In genomic region chr17:26953726-26954125, GRCm38 (mm10) we compare ENCODE assay signal across 10 mouse cellular contexts. TPM values are rescaled to one million over a fixed set of nuclear protein-coding genes. Genes with fewer than 3 reads are reported as not detected.
DNase-seq lines count a peak whose midpoint lies in the region; ATAC-seq and TF ChIP-seq lines count a peak whose summit lies in the region.
"Had no signal": no experiment of that assay in that cellular context is flagged by ENCODE, and none has a peak within 500 bp of the region (broad histone marks: within the 10 kb centered on the region; RNA-seq: fewer than 3 reads in every experiment).

No protein-coding gene starts in this region.

- no peak for TF ChIP-seq CTCF in lung, embryonic 14.5 days (IDR thresholded peaks at IDR 0.05; ENCODE audit: low read depth)
- no peak for TF ChIP-seq CTCF in intestine, postnatal 0 days (IDR thresholded peaks at IDR 0.05; ENCODE audit: low read depth)
- no peak for TF ChIP-seq CTCF in olfactory bulb, adult 2 months (IDR thresholded peaks at IDR 0.05; ENCODE audit: insufficient read depth, low read depth, low read length)

- H3K27me3 ChIP-seq in lung, embryonic 14.5 days (ENCODE audit: insufficient read depth, low read length), result no peaks in the 10 kb centered on the region
- H3K27me3 ChIP-seq in forebrain, embryonic 16.5 days (replicated peaks; ENCODE audit: control insufficient read depth, insufficient read depth, low read length), result no peaks in the 10 kb centered on the region
- H3K27me3 ChIP-seq in intestine, postnatal 0 days (replicated peaks; ENCODE audit: control insufficient read depth, insufficient read depth, low read length), result no peaks in the 10 kb centered on the region

- H3K9ac ChIP-seq in lung, embryonic 14.5 days, result peak overlapping the region; percentile 47
- H3K9ac ChIP-seq in forebrain, embryonic 16.5 days (replicated peaks; ENCODE audit: low read depth, low read length), result peak overlapping the region; percentile 22; the same call in 1 of the 2 replicates
- no peak overlapping the region for H3K9ac ChIP-seq in intestine, postnatal 0 days (ENCODE audit: low read depth, low read length)

- DNase-seq in lung, embryonic 14.5 days, result peak; percentile 30
- no peak for DNase-seq in lung, adult 18-20 months
- DNase-seq in frontal cortex, postnatal 25 days (ENCODE audit: low spot score in 2 of 2), result no peak
- DNase-seq in right cerebral cortex, postnatal 25 days, result no peak
- DNase-seq in cerebellum, adult 9-11 months, result no peak
- DNase-seq: cerebellum, adult 11-12 months; lung, postnatal 14 days had no signal

- peak overlapping the region; percentile 42; the same call in 1 of the 2 replicates for H3K27ac ChIP-seq in lung, embryonic 14.5 days (ENCODE audit: low read depth)
- no peak overlapping the region for H3K27ac ChIP-seq in forebrain, embryonic 16.5 days (ENCODE audit: low read length)
- no peak overlapping the region for H3K27ac ChIP-seq in intestine, postnatal 0 days (ENCODE audit: low read depth, low read length)
- peak overlapping the region; percentile 96 for H3K27ac ChIP-seq in olfactory bulb, adult 2 months (ENCODE audit: insufficient read depth, low read depth, low read length)

- 11% methylated on average over 16 of the region's 16 CpGs for WGBS in lung, embryonic 14.5 days
- WGBS in forebrain, embryonic 16.5 days, result 30% methylated on average over 8 of the region's 16 CpGs
- 10% methylated on average over 10 of the region's 16 CpGs for WGBS in intestine, postnatal 0 days
- WGBS in olfactory bulb, adult 2 months, result 21% methylated on average over 13 of the region's 16 CpGs

- peak overlapping the region; percentile 77 for H3K4me2 ChIP-seq in lung, embryonic 14.5 days
- peak overlapping the region; percentile 75 for H3K4me2 ChIP-seq in forebrain, embryonic 16.5 days (ENCODE audit: low read length)
- peak overlapping the region; percentile 52 for H3K4me2 ChIP-seq in intestine, postnatal 0 days (replicated peaks; ENCODE audit: low read depth)

- peak overlapping the region; percentile 14 for H3K4me3 ChIP-seq in lung, embryonic 14.5 days (ENCODE audit: low read depth, low read length)
- no peak overlapping the region for H3K4me3 ChIP-seq in forebrain, embryonic 16.5 days (replicated peaks; ENCODE audit: low read length)
- H3K4me3 ChIP-seq in intestine, postnatal 0 days (ENCODE audit: low read depth, low read length), result 0 out of 2 replicates have a peak overlapping the region, but pooled peaks have one; percentile 9
- peak overlapping the region; percentile 65 for H3K4me3 ChIP-seq in olfactory bulb, adult 2 months (ENCODE audit: insufficient read depth, low read depth, low read length)

- TF ChIP-seq POLR2A in olfactory bulb, adult 2 months (IDR thresholded peaks at IDR 0.05; ENCODE audit: insufficient read depth, low read depth, low read length), result no peak

- peaks cover 32% of the 10 kb centered on the region for H3K4me1 ChIP-seq in lung, embryonic 14.5 days (ENCODE audit: insufficient read depth)
- H3K4me1 ChIP-seq in forebrain, embryonic 16.5 days (replicated peaks; ENCODE audit: control insufficient read depth, insufficient read depth, low read length), result peaks cover 51% of the 10 kb centered on the region
- H3K4me1 ChIP-seq in intestine, postnatal 0 days (replicated peaks; ENCODE audit: control insufficient read depth, insufficient read depth, low read length), result peaks cover 7% of the 10 kb centered on the region; the same call in 1 of the 2 replicates
- H3K4me1 ChIP-seq in olfactory bulb, adult 2 months (ENCODE audit: control insufficient read depth, insufficient read depth, low read length), result peaks cover 61% of the 10 kb centered on the region

- no peak for ATAC-seq in lung, embryonic 14.5 days (ENCODE audit: insufficient read depth)
- no peak for ATAC-seq in forebrain, embryonic 16.5 days
- no peak for ATAC-seq in intestine, postnatal 0 days

- H3K36me3 ChIP-seq in lung, embryonic 14.5 days (ENCODE audit: insufficient read depth), result peaks cover 41% of the 10 kb centered on the region
- H3K36me3 ChIP-seq in forebrain, embryonic 16.5 days (ENCODE audit: control insufficient read depth, insufficient read depth), result peaks cover 22% of the 10 kb centered on the region
- peaks cover 14% of the 10 kb centered on the region; the same call in 1 of the 2 replicates for H3K36me3 ChIP-seq in intestine, postnatal 0 days (ENCODE audit: control insufficient read depth, insufficient read depth)

- no peaks in the 10 kb centered on the region for H3K9me3 ChIP-seq in lung, embryonic 14.5 days (ENCODE audit: low read depth, low read length)
- H3K9me3 ChIP-seq in forebrain, embryonic 16.5 days (ENCODE audit: control insufficient read depth, low read length), result no peaks in the 10 kb centered on the region
- no peaks in the 10 kb centered on the region for H3K9me3 ChIP-seq in intestine, postnatal 0 days (ENCODE audit: control insufficient read depth)

RNA-seq across cellular contexts. Expression of gene Syngap1, which starts 12.7 kb away (rescaled TPM):
- polyA plus RNA-seq in lung, embryonic 14.5 days (2014; fragmentation: Nextera tagmentation; extraction: Ambion mirVana), result 1.8 and 2.0 TPM in 2 replicates
- 5.4 and 5.8 TPM in 2 replicates for polyA plus RNA-seq in forebrain, embryonic 16.5 days (2015; fragmentation: Nextera tagmentation; extraction: Ambion mirVana)
- polyA plus RNA-seq in intestine, postnatal 0 days (2015; fragmentation: Nextera tagmentation; extraction: Ambion mirVana), result 0.35 and 0.39 TPM in 2 replicates
- 50.4 and 503 TPM in 2 replicates for polyA plus RNA-seq in olfactory bulb, adult 2 months (2012; ENCODE audit: insufficient read depth, insufficient read length, low replicate concordance, missing spikeins)

RNA-seq across cellular contexts. Expression of gene Cuta, which starts 14.4 kb away (rescaled TPM):
- polyA plus RNA-seq in lung, embryonic 14.5 days (2014; fragmentation: Nextera tagmentation; extraction: Ambion mirVana), result 163 TPM in 2 replicates
- polyA plus RNA-seq in forebrain, embryonic 16.5 days (2015; fragmentation: Nextera tagmentation; extraction: Ambion mirVana), result 137 and 138 TPM in 2 replicates
- polyA plus RNA-seq in intestine, postnatal 0 days (2015; fragmentation: Nextera tagmentation; extraction: Ambion mirVana), result 287 and 304 TPM in 2 replicates
- not detected in 2 replicates for polyA plus RNA-seq in olfactory bulb, adult 2 months (2012; ENCODE audit: insufficient read depth, insufficient read length, low replicate concordance, missing spikeins)

RNA-seq across cellular contexts. Expression of gene Zbtb9, which starts 19.2 kb away (rescaled TPM):
- 13.3 TPM in 2 replicates for polyA plus RNA-seq in lung, embryonic 14.5 days (2014; fragmentation: Nextera tagmentation; extraction: Ambion mirVana)
- polyA plus RNA-seq in forebrain, embryonic 16.5 days (2015; fragmentation: Nextera tagmentation; extraction: Ambion mirVana), result 17.5 and 19.1 TPM in 2 replicates
- 6.5 and 6.7 TPM in 2 replicates for polyA plus RNA-seq in intestine, postnatal 0 days (2015; fragmentation: Nextera tagmentation; extraction: Ambion mirVana)
- 109 TPM in 1 of 2 replicates, not detected in the other for polyA plus RNA-seq in olfactory bulb, adult 2 months (2012; ENCODE audit: insufficient read depth, insufficient read length, low replicate concordance, missing spikeins)

RNA-seq across cellular contexts. Expression of gene Phf1, which starts 20.9 kb away (rescaled TPM):
- 5.1 and 7.5 TPM in 2 replicates for polyA plus RNA-seq in lung, embryonic 14.5 days (2014; fragmentation: Nextera tagmentation; extraction: Ambion mirVana)
- polyA plus RNA-seq in forebrain, embryonic 16.5 days (2015; fragmentation: Nextera tagmentation; extraction: Ambion mirVana), result 16.2 and 19.7 TPM in 2 replicates
- polyA plus RNA-seq in intestine, postnatal 0 days (2015; fragmentation: Nextera tagmentation; extraction: Ambion mirVana), result 11.2 and 11.6 TPM in 2 replicates
- polyA plus RNA-seq in olfactory bulb, adult 2 months (2012; ENCODE audit: insufficient read depth, insufficient read length, low replicate concordance, missing spikeins), result not detected in 2 replicates

RNA-seq across cellular contexts. Expression of gene Kifc5b, which starts 36.8 kb away (rescaled TPM):
- 6.3 and 9.6 TPM in 2 replicates for polyA plus RNA-seq in lung, embryonic 14.5 days (2014; fragmentation: Nextera tagmentation; extraction: Ambion mirVana)
- 3.1 and 6.8 TPM in 2 replicates for polyA plus RNA-seq in forebrain, embryonic 16.5 days (2015; fragmentation: Nextera tagmentation; extraction: Ambion mirVana)
- 0.94 and 1.4 TPM in 2 replicates for polyA plus RNA-seq in intestine, postnatal 0 days (2015; fragmentation: Nextera tagmentation; extraction: Ambion mirVana)
- polyA plus RNA-seq in olfactory bulb, adult 2 months (2012; ENCODE audit: insufficient read depth, insufficient read length, low replicate concordance, missing spikeins), result not detected in 2 replicates

Comparison
In these comparisons a context has a peak if more than half of its experiments do, and no peak if none do; other contexts are left out.
1. H3K27ac ChIP-seq: peak in lung, embryonic 14.5 days (single experiment) and olfactory bulb, adult 2 months (single experiment); none in forebrain, embryonic 16.5 days (single experiment) and intestine, postnatal 0 days (single experiment).
2. RNA of gene Cuta, which starts 14.4 kb away (polyA plus RNA-seq): 287 to 304 TPM in intestine, postnatal 0 days, 163 TPM in lung, embryonic 14.5 days and 137 to 138 TPM in forebrain, embryonic 16.5 days; not detected in olfactory bulb, adult 2 months; every median in the first group is over 100 times any median in the second.
3. Peak in every context shown above with its lines, with median percentiles within 50 percentile points of each other: H3K4me2 ChIP-seq.